Mouse (Mus musculus) heart, embryonic 14.5 days (tissue): ENCODE measurements around the gene Nhej1. TPM values are rescaled to one million over a fixed set of nuclear protein-coding genes. Genes with fewer than 3 reads are reported as not detected.

Experiments used
- ATAC-seq: fragments of 200-750 bp; cut with Nextera tagmentation; 2 replicates; pipeline ENCODE4 v1.8.0; 2017; ENCODE audit warnings: low read depth, moderate TSS enrichment; ENCODE audit not compliant: insufficient number of reproducible peaks, insufficient read depth, low FRiP score
- H3K27ac ChIP-seq, 2 experiments: fragments of 200-500 bp in 1 of 2; fragments of 300-500 bp in 1 of 2; sonication (generic) in 1 of 2; replicated peaks in 1 of 2; 2 replicates each; pipeline ENCODE4 v1.5.1; 2012 to 2014; ENCODE audit warnings: low read depth in 2 of 2, low read length in 2 of 2, control low read depth in 1 of 2, mild to moderate bottlenecking in 1 of 2, mixed read lengths in 1 of 2; ENCODE audit not compliant: control insufficient read depth in 1 of 2, insufficient read depth in 1 of 2
- H3K27me3 ChIP-seq: fragments of 300-500 bp; sonication (generic); 2 replicates; pipeline ENCODE4 v1.6.1; 2014; ENCODE audit warnings: mild to moderate bottlenecking, low read length, control low read depth; ENCODE audit not compliant: control insufficient read depth, insufficient read depth
- H3K36me3 ChIP-seq: fragments of 300-500 bp; sonication (generic); 2 replicates; pipeline ENCODE4 v1.6.1; 2014; ENCODE audit warnings: mild to moderate bottlenecking, control low read depth, low read length, mixed read lengths; ENCODE audit not compliant: control insufficient read depth, insufficient read depth
- H3K4me1 ChIP-seq, 2 experiments: fragments of 200-500 bp in 1 of 2; fragments of 300-500 bp in 1 of 2; sonication (generic) in 1 of 2; 2 replicates each; pipeline ENCODE4 v1.6.1; 2012 to 2014; ENCODE audit warnings: low read length in 2 of 2, control low read depth in 1 of 2, mixed read lengths in 1 of 2; ENCODE audit not compliant: control insufficient read depth in 2 of 2, insufficient read depth in 2 of 2
- H3K4me2 ChIP-seq: fragments of 300-500 bp; sonication (generic); 2 replicates; pipeline ENCODE4 v1.6.1; 2014; ENCODE audit warnings: mild to moderate bottlenecking, low read length
- H3K4me3 ChIP-seq, 2 experiments: fragments of 200-500 bp in 1 of 2; fragments of 300-500 bp in 1 of 2; sonication (generic) in 1 of 2; 2 replicates each; pipeline ENCODE4 v1.5.1; 2012 to 2014; ENCODE audit warnings: low read length in 2 of 2, mild to moderate bottlenecking in 2 of 2, control low read depth in 1 of 2, low read depth in 1 of 2, moderate library complexity in 1 of 2; ENCODE audit not compliant: control insufficient read depth in 1 of 2, insufficient read depth in 1 of 2
- H3K9ac ChIP-seq: fragments of 300-500 bp; sonication (generic); 2 replicates; pipeline ENCODE4 v1.6.1; 2014; ENCODE audit warnings: mild to moderate bottlenecking, low read length
- H3K9me3 ChIP-seq: fragments of 300-500 bp; sonication (generic); 2 replicates; pipeline ENCODE4 v1.6.1; 2016; ENCODE audit warnings: low read length, control low read depth; ENCODE audit not compliant: control insufficient read depth
- WGBS: fragments of 180-500 bp; shearing (Covaris S2); extraction: QIAGEN DNeasy Blood & Tissue Kit; methylation state at CpG from one replicate; pipeline ENCODE4 v1.1.7; 2014; 5-methylcytosine and 5-hydroxymethylcytosine counted together
- polyA plus RNA-seq: library from polyadenylated mRNA; unstranded; fragments of >200 nt; fragmentation: Nextera tagmentation; extraction: Ambion mirVana; gene quantifications from 2 replicates; pipeline ENCODE4 v1.2.1, GENCODE M21; 2014

Nhej1 gene
- polyA plus RNA-seq, 1 experiment from 2014 or later: 7.6 TPM

- H3K4me1 ChIP-seq: peaks cover 0 to 7% of the 10 kb centered on the region in 2 experiments; a peak in 2 of 4 replicates
- no peak overlapping the region for H3K27ac ChIP-seq
- no peaks in the 10 kb centered on the region for H3K9me3 ChIP-seq
- H3K4me2 ChIP-seq: no peak overlapping the region
- no peaks in the 10 kb centered on the region for H3K27me3 ChIP-seq
- H3K9ac ChIP-seq: no peak overlapping the region
- no peak overlapping the region for H3K4me3 ChIP-seq
- no peaks in the 10 kb centered on the region for H3K36me3 ChIP-seq
- WGBS: 68% methylated on average over 4 of the region's 4 CpGs
- no peak for ATAC-seq
Observed at GRCm38 (mm10) chr1:74971353-74972050, 153.5 kb downstream of the Nhej1 start.

GRCm38 (mm10) chr1:74967962-74968580 lies 156.9 kb downstream of the Nhej1 start:
- H3K9ac ChIP-seq: no peak overlapping the region
- WGBS: 31% methylated on average over 8 of the region's 8 CpGs
- ATAC-seq: no peak
- H3K36me3 ChIP-seq: no peaks in the 10 kb centered on the region
- peaks cover 0 to 9% of the 10 kb centered on the region in 2 experiments; a peak in 2 of 4 replicates for H3K4me1 ChIP-seq
- no peak overlapping the region for H3K4me2 ChIP-seq
- no peaks in the 10 kb centered on the region for H3K9me3 ChIP-seq
- no peak overlapping the region for H3K27ac ChIP-seq
- peaks cover 10% of the 10 kb centered on the region; the same call in 1 of the 2 replicates for H3K27me3 ChIP-seq
- H3K4me3 ChIP-seq: no peak overlapping the region

GRCm38 (mm10) chr1:74964494-74965215 lies 160.3 kb downstream of the Nhej1 start:
- Histone ChIP-seq H3K27me3 (peaks cover 10% of the 10 kb centered on the region; the same call in 1 of the 2 replicates), H3K9me3 (no peaks in the 10 kb centered on the region), H3K27ac (no peak overlapping the region), H3K4me2 (peak overlapping the region; percentile 58), H3K9ac (peak overlapping the region; percentile 41; the same call in 1 of the 2 replicates), H3K36me3 (no peaks in the 10 kb centered on the region), H3K4me3 (peak overlapping the region in 1 of 2 experiments; percentile 16; a peak in 1 of 4 replicates), H3K4me1 (peaks cover 0 to 9% of the 10 kb centered on the region in 2 experiments; a peak in 2 of 4 replicates)
- 0 out of 2 replicates have a peak, but pooled peaks have one; percentile 61 for ATAC-seq
- WGBS: 20% methylated on average over 16 of the region's 16 CpGs

GRCm38 (mm10) chr1:74962853-74963227 lies 162.2 kb downstream of the Nhej1 start:
- ATAC-seq: no peak
- peaks cover 0 to 4% of the 10 kb centered on the region in 2 experiments; a peak in 2 of 4 replicates for H3K4me1 ChIP-seq
- no peak overlapping the region for H3K4me2 ChIP-seq
- no peaks in the 10 kb centered on the region for H3K36me3 ChIP-seq
- WGBS: 89% methylated on average over 5 of the region's 5 CpGs
- no peak overlapping the region for H3K4me3 ChIP-seq
- no peak overlapping the region for H3K27ac ChIP-seq
- H3K27me3 ChIP-seq: peaks cover 14% of the 10 kb centered on the region; the same call in 1 of the 2 replicates
- H3K9ac ChIP-seq: no peak overlapping the region
- H3K9me3 ChIP-seq: no peaks in the 10 kb centered on the region

- Histone ChIP-seq H3K27ac (no peak overlapping the region), H3K4me3 (no peak overlapping the region), H3K9ac (no peak overlapping the region), H3K4me2 (no peak overlapping the region), H3K27me3 (peaks cover 19% of the 10 kb centered on the region; the same call in 1 of the 2 replicates), H3K36me3 (no peaks in the 10 kb centered on the region), H3K4me1 (peaks cover 0 to 2% of the 10 kb centered on the region in 2 experiments; a peak in 1 of 4 replicates), H3K9me3 (no peaks in the 10 kb centered on the region)
- no peak for ATAC-seq
- 79% methylated on average over 5 of the region's 5 CpGs for WGBS
Observed at GRCm38 (mm10) chr1:74962126-74962852, 162.7 kb downstream of the Nhej1 start.

- no peaks in the 10 kb centered on the region for H3K9me3 ChIP-seq
- no peak for ATAC-seq
- no peak overlapping the region for H3K4me3 ChIP-seq
- H3K4me2 ChIP-seq: no peak overlapping the region
- no peaks in the 10 kb centered on the region for H3K36me3 ChIP-seq
- no peak overlapping the region for H3K9ac ChIP-seq
- H3K27ac ChIP-seq: no peak overlapping the region
- WGBS: 75% methylated on average over 7 of the region's 7 CpGs
- H3K27me3 ChIP-seq: peaks cover 25% of the 10 kb centered on the region
- peaks cover 0 to 2% of the 10 kb centered on the region in 2 experiments; a peak in 1 of 4 replicates for H3K4me1 ChIP-seq
Observed at GRCm38 (mm10) chr1:74961722-74962121, 163.3 kb downstream of the Nhej1 start.

GRCm38 (mm10) chr1:74960059-74960458 lies 164.9 kb downstream of the Nhej1 start:
- 85% methylated on average over 7 of the region's 7 CpGs for WGBS
- Histone ChIP-seq H3K9ac (no peak overlapping the region), H3K9me3 (no peaks in the 10 kb centered on the region), H3K4me3 (no peak overlapping the region), H3K4me1 (peaks cover 0 to 2% of the 10 kb centered on the region in 2 experiments; a peak in 1 of 4 replicates), H3K4me2 (no peak overlapping the region), H3K36me3 (no peaks in the 10 kb centered on the region), H3K27me3 (peaks cover 37% of the 10 kb centered on the region), H3K27ac (no peak overlapping the region)
- ATAC-seq: no peak
